8 mouse cellular contexts compared by ENCODE assay signal in the genomic region with DNA sequence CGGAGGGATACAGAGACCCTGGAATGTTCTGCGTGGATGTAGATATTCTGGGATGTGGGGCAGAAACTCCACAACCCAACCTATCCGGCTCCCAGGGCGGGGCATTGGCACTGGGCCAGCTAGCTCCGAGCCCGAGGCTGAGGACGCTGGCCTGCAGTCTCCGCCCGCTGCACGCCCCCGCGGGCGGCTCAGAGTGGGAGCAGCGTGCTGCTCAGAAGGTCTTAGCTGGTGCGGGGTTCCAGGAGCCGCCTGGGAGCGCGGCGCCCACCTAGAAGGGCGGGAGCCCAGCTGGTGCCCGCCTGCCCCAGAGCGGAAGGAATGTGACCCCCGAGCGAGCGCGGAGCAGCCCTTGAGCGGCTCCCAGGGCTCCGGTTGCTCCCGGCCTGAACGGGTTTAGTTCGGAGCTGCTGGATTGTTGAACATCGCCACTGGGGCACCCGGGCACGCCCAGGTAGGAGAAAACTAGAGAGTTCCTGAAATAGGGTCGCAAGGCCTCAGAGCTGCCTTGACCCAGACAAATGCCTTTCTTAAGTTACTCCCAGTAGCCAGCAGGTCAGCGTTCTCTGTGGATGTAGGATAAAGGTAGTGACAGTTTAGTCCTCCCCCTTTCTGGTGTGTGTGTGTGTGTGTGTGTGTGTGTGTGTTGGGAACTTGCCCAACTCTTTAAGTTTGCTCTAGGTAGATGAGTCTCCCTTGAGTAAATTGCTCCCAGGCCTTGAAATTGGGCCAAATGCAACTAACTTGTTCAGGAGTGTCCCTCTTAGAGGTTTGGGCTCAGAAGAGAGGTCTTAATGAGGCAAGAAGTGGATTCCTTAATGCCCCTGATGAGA. TPM values are rescaled to one million over a fixed set of nuclear protein-coding genes. Genes with fewer than 3 reads are reported as not detected.
DNase-seq lines count a peak whose midpoint lies in the region; ATAC-seq and TF ChIP-seq lines count a peak whose summit lies in the region.

No protein-coding gene starts in this region.

- ATAC-seq in megakaryocyte, adult 5-6 weeks (ENCODE audit: poor library complexity, severe bottlenecking), result no peak
- peak; percentile 87 for ATAC-seq in embryonic facial prominence, embryonic 11.5 days (replicated peaks; ENCODE audit: insufficient number of reproducible peaks, low FRiP score, low TSS enrichment, low read depth)
- 0 out of 2 replicates have a peak, but pooled peaks have one; percentile 4 for ATAC-seq in granulocyte monocyte progenitor cell, adult 5-6 weeks (replicated peaks; ENCODE audit: poor library complexity, severe bottlenecking)
- ATAC-seq in midbrain, embryonic 13.5 days, result peak; percentile 87

- TF ChIP-seq CTCF in spleen, adult 2 months (IDR thresholded peaks at IDR 0.05; ENCODE audit: extremely low read depth, insufficient read depth, insufficient read length, insufficient replicate concordance), result no peak

- no peaks in the 10 kb centered on the region for H3K36me3 ChIP-seq in megakaryocyte, embryonic 14.5 days (replicated peaks; ENCODE audit: low read length)
- no peaks in the 10 kb centered on the region for H3K36me3 ChIP-seq in embryonic facial prominence, embryonic 11.5 days (replicated peaks; ENCODE audit: control insufficient read depth, insufficient read depth, low read depth, low read length)
- no peaks in the 10 kb centered on the region for H3K36me3 ChIP-seq in limb, embryonic 10.5 days
- H3K36me3 ChIP-seq in midbrain, embryonic 13.5 days, result no peaks in the 10 kb centered on the region
- no peaks in the 10 kb centered on the region for H3K36me3 ChIP-seq in spleen, adult 2 months (ENCODE audit: control insufficient read depth, insufficient read depth, low read length)

- no peak for TF ChIP-seq POLR2A in spleen, adult 2 months (IDR thresholded peaks at IDR 0.05; ENCODE audit: low read depth, low read length)

- peaks cover 16% of the 10 kb centered on the region for H3K4me1 ChIP-seq in megakaryocyte, embryonic 14.5 days
- H3K4me1 ChIP-seq in embryonic facial prominence, embryonic 11.5 days (ENCODE audit: control insufficient read depth, insufficient read depth, low read length), result peaks cover 2% of the 10 kb centered on the region; the same call in 1 of the 2 replicates
- H3K4me1 ChIP-seq in limb, embryonic 10.5 days, result peaks cover 13% of the 10 kb centered on the region
- H3K4me1 ChIP-seq in midbrain, embryonic 13.5 days (replicated peaks), result peaks cover 8% of the 10 kb centered on the region
- peaks cover 8% of the 10 kb centered on the region; the same call in 1 of the 2 replicates for H3K4me1 ChIP-seq in spleen, adult 2 months (ENCODE audit: control insufficient read depth, insufficient read depth, insufficient read length)

- H3K27me3 ChIP-seq in megakaryocyte, embryonic 14.5 days (replicated peaks), result peaks cover 51% of the 10 kb centered on the region
- no peaks in the 10 kb centered on the region for H3K27me3 ChIP-seq in embryonic facial prominence, embryonic 11.5 days (ENCODE audit: control insufficient read depth, insufficient read depth, low read length)
- peaks cover 24% of the 10 kb centered on the region for H3K27me3 ChIP-seq in limb, embryonic 10.5 days (ENCODE audit: low read depth, poor library complexity, severe bottlenecking)
- 0 out of 2 replicates have a peak, but pooled peaks cover 7% of the 10 kb centered on the region for H3K27me3 ChIP-seq in midbrain, embryonic 13.5 days
- peaks cover 5% of the 10 kb centered on the region; the same call in 1 of the 2 replicates for H3K27me3 ChIP-seq in spleen, adult 2 months (ENCODE audit: control insufficient read depth, insufficient read depth, low read length)

- WGBS in embryonic facial prominence, embryonic 11.5 days, result 1% methylated on average over 36 of the region's 36 CpGs
- WGBS in limb, embryonic 10.5 days, result 3% methylated on average over 36 of the region's 36 CpGs
- 4% methylated on average over 36 of the region's 36 CpGs for WGBS in midbrain, embryonic 13.5 days
- WGBS in spleen, adult 2 months, result 7% methylated on average over 36 of the region's 36 CpGs

- peak overlapping the region; percentile 85 for H3K4me2 ChIP-seq in embryonic facial prominence, embryonic 11.5 days (ENCODE audit: low read depth, low read length)
- peak overlapping the region; percentile 82 for H3K4me2 ChIP-seq in midbrain, embryonic 13.5 days (replicated peaks)

- H3K27ac ChIP-seq in embryonic facial prominence, embryonic 11.5 days (replicated peaks; ENCODE audit: low read depth, low read length), result no peak overlapping the region
- H3K27ac ChIP-seq in limb, embryonic 10.5 days, result peak overlapping the region; percentile 89
- no peak overlapping the region for H3K27ac ChIP-seq in midbrain, embryonic 13.5 days
- H3K27ac ChIP-seq in spleen, adult 2 months (ENCODE audit: insufficient read depth, low read length), result peak overlapping the region; percentile 30

- H3K4me3 ChIP-seq in megakaryocyte, embryonic 14.5 days (replicated peaks), result peak overlapping the region; percentile 46
- H3K4me3 ChIP-seq in embryonic facial prominence, embryonic 11.5 days (ENCODE audit: low read depth, low read length), result peak overlapping the region; percentile 38
- peak overlapping the region; percentile 62 for H3K4me3 ChIP-seq in limb, embryonic 10.5 days
- H3K4me3 ChIP-seq in midbrain, embryonic 13.5 days (replicated peaks), result peak overlapping the region; percentile 45
- H3K4me3 ChIP-seq in spleen, adult 2 months (ENCODE audit: extremely low read depth, insufficient read depth, insufficient read length), result peak overlapping the region; percentile 33

- H3K9ac ChIP-seq in embryonic facial prominence, embryonic 11.5 days (replicated peaks; ENCODE audit: low read length), result peak overlapping the region; percentile 70
- peak overlapping the region; percentile 59 for H3K9ac ChIP-seq in midbrain, embryonic 13.5 days (replicated peaks)

- no peaks in the 10 kb centered on the region for H3K9me3 ChIP-seq in megakaryocyte, embryonic 14.5 days
- no peaks in the 10 kb centered on the region for H3K9me3 ChIP-seq in embryonic facial prominence, embryonic 11.5 days (replicated peaks; ENCODE audit: control insufficient read depth, low read length)
- H3K9me3 ChIP-seq in limb, embryonic 10.5 days (replicated peaks), result no peaks in the 10 kb centered on the region
- H3K9me3 ChIP-seq in midbrain, embryonic 13.5 days, result no peaks in the 10 kb centered on the region

- peak; percentile 76 for DNase-seq in embryonic facial prominence, embryonic 11.5 days (ENCODE audit: low spot score)
- DNase-seq in kidney, adult 11 months, result peak; percentile 64
- peak; percentile 79 for DNase-seq in limb, embryonic 10.5 days (ENCODE audit: low spot score)
- DNase-seq in spleen, adult 2 months (ENCODE audit: low read depth in 1 of 2, low spot score in 2 of 2), result no peak

RNA-seq across cellular contexts. Expression of a gene that starts 41.8 kb away (rescaled TPM):
- 0.07 TPM in 1 of 2 replicates, not detected in the other for polyA plus RNA-seq in megakaryocyte, embryonic 14.5 days (2012; ENCODE audit: insufficient read depth, low replicate concordance)
- 0.67 and 0.68 TPM in 2 replicates for total RNA-seq in megakaryocyte, adult 5-6 weeks (2015)
- total RNA-seq in megakaryocyte, adult 5-6 weeks (2017), result 0.29 and 1.5 TPM in 2 replicates
- polyA plus RNA-seq in embryonic facial prominence, embryonic 11.5 days (2014; fragmentation: Nextera tagmentation; extraction: Ambion mirVana), result 1.00 and 1.8 TPM in 2 replicates
- total RNA-seq in granulocyte monocyte progenitor cell, adult 5-6 weeks (2014; fragmentation: Nextera tagmentation), result 3.0 and 3.1 TPM in 2 replicates
- 2.2 and 2.7 TPM in 2 replicates for total RNA-seq in granulocyte monocyte progenitor cell, adult 5-6 weeks (2017)
- 0.51 and 0.60 TPM in 2 replicates for polyA plus RNA-seq in limb, embryonic 10.5 days (2016; fragmentation: Nextera tagmentation; extraction: Ambion mirVana)
- polyA plus RNA-seq in midbrain, embryonic 13.5 days (2015; fragmentation: Nextera tagmentation; extraction: Ambion mirVana), result 0.45 and 0.55 TPM in 2 replicates
- polyA plus RNA-seq in spleen, adult 2 months (2012; rRNA removed), result 3.9 and 5.2 TPM in 2 replicates

RNA-seq across cellular contexts. Expression of a gene that starts 57.8 kb away (rescaled TPM):
- 0.02 and 0.55 TPM in 2 replicates for polyA plus RNA-seq in megakaryocyte, embryonic 14.5 days (2012; ENCODE audit: insufficient read depth, low replicate concordance)
- 4.0 and 6.2 TPM in 2 replicates for total RNA-seq in megakaryocyte, adult 5-6 weeks (2015)
- 4.2 and 5.3 TPM in 2 replicates for total RNA-seq in megakaryocyte, adult 5-6 weeks (2017)
- polyA plus RNA-seq in embryonic facial prominence, embryonic 11.5 days (2014; fragmentation: Nextera tagmentation; extraction: Ambion mirVana), result 3.2 TPM in 2 replicates
- 13.4 and 14.5 TPM in 2 replicates for total RNA-seq in granulocyte monocyte progenitor cell, adult 5-6 weeks (2014; fragmentation: Nextera tagmentation)
- 8.7 and 10.8 TPM in 2 replicates for total RNA-seq in granulocyte monocyte progenitor cell, adult 5-6 weeks (2017)
- 1.3 and 1.5 TPM in 2 replicates for polyA plus RNA-seq in limb, embryonic 10.5 days (2016; fragmentation: Nextera tagmentation; extraction: Ambion mirVana)
- 0.89 and 1.0 TPM in 2 replicates for polyA plus RNA-seq in midbrain, embryonic 13.5 days (2015; fragmentation: Nextera tagmentation; extraction: Ambion mirVana)
- polyA plus RNA-seq in spleen, adult 2 months (2012; rRNA removed), result 1.3 and 1.9 TPM in 2 replicates

Comparison
In these comparisons a context has a peak if more than half of its experiments do, and no peak if none do; other contexts are left out.
1. DNase-seq: peak in embryonic facial prominence, embryonic 11.5 days (single experiment), kidney, adult 11 months (single experiment) and limb, embryonic 10.5 days (single experiment); none in spleen, adult 2 months (0 of 2).
2. H3K27ac ChIP-seq: peak in limb, embryonic 10.5 days (single experiment) and spleen, adult 2 months (single experiment); none in embryonic facial prominence, embryonic 11.5 days (single experiment) and midbrain, embryonic 13.5 days (single experiment).
3. Peak in every context shown above with its lines, with median percentiles within 50 percentile points of each other: H3K4me3 ChIP-seq.